Mouse (Mus musculus): ENCODE measurements around the gene Macf1. TPM values are rescaled to one million over a fixed set of nuclear protein-coding genes. Genes with fewer than 3 reads are reported as not detected.
"Not testable (repeated sequence)": the region's sequence is repeated elsewhere in the genome, so short reads cannot be mapped to it uniquely, and the experiment has no call there.

Macf1 gene
- total RNA-seq, 2 experiments from 2014 or later, result 48.4 to 66.4 TPM

GRCm38 (mm10) chr4:123465799-123466198, 218.4 kb downstream of the Macf1 start:
- no peak overlapping the region for H3K4me3 ChIP-seq
- DNase-seq, result no peak
- H3K27ac ChIP-seq, result peak overlapping the region; percentile 24
- no peak for TF ChIP-seq CTCF (IDR thresholded peaks at IDR 0.05)
- intact Hi-C loops (cut with DNase I), result no loop called here

- DNase-seq, result peak; percentile 22
- Histone ChIP-seq H3K27ac (no peak overlapping the region), H3K4me3 (no peak overlapping the region)
- TF ChIP-seq CTCF (IDR thresholded peaks at IDR 0.05), result peak; percentile 50
- intact Hi-C loops (cut with DNase I), result no loop called here
Measured at GRCm38 (mm10) chr4:123460595-123461272, 223.4 kb downstream of the Macf1 start.

- TF ChIP-seq CTCF (IDR thresholded peaks at IDR 0.05), result no peak
- intact Hi-C loops (cut with DNase I), result loop anchor here (5.0 kb wide), 1 partner anchor 43 kb away; no protein-coding TSS in a partner anchor
- Histone ChIP-seq H3K4me3 (no peak overlapping the region), H3K27ac (0 out of 2 replicates have a peak overlapping the region, but pooled peaks have one; percentile 20)
- DNase-seq, result no peak
Measured at GRCm38 (mm10) chr4:123454871-123455640, 229.1 kb downstream of the Macf1 start.

DNA sequence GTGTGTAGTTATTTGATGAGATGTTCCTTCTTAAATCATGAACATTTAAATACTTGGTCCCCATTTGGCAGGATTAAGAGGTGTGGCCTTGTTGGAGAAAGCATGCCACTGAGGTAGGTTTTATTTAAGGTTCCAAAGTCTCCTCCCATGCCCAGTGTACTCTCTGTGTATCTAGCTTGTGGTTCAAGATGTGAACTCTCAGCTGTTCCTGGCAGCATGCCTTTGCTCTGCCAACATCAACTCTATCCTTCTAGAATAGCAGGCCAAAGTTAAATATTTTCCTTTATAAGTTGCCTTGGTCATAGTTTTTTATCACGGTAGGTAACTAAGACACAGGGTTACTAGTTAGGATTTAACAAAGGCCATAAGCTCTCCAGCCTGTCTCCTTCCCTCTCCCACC, 230.4 kb downstream of the Macf1 start:
- DNase-seq, result no peak
- Histone ChIP-seq H3K27ac (no peak overlapping the region), H3K4me3 (no peak overlapping the region)
- intact Hi-C loops (cut with DNase I), result no loop called here
- TF ChIP-seq CTCF (IDR thresholded peaks at IDR 0.05), result no peak

- Histone ChIP-seq H3K4me3 (no peak overlapping the region), H3K27ac (no peak overlapping the region)
- DNase-seq, result no peak
- TF ChIP-seq CTCF (IDR thresholded peaks at IDR 0.05), result no peak
- intact Hi-C loops (cut with DNase I), result no loop called here
Measured at GRCm38 (mm10) chr4:123451991-123452390, 232.2 kb downstream of the Macf1 start.

DNA sequence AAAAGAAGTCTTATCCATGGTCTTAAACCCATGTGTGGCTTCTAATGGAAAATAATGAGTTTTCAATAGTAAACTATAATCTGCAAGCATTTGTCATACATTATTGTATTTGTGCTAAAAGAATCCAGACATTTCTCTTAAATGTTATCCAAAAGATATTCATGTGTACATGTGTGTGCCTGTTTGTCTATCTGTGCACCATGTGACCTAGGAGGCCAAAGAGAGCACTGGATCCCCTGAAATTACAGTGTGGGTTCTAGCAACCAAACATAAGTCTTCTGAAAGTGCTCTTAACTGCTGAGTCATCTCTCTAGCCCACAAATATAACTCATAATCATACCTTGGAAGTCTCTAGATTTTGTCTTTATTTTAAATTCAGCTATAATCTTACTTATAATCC, 234.9 kb downstream of the Macf1 start:
- H3K4me3 ChIP-seq, result no peak overlapping the region
- TF ChIP-seq CTCF (IDR thresholded peaks at IDR 0.05), result no peak
- intact Hi-C loops (cut with DNase I), result no loop called here
- DNase-seq, result no peak
- H3K27ac ChIP-seq, result peak overlapping the region; percentile 70; the same call in 1 of the 2 replicates

- intact Hi-C loops (cut with DNase I), result no loop called here
- TF ChIP-seq CTCF (IDR thresholded peaks at IDR 0.05), result no peak
- Histone ChIP-seq H3K4me3 (no peak overlapping the region), H3K27ac (peak overlapping the region; percentile 70)
- no peak for DNase-seq
Measured at GRCm38 (mm10) chr4:123448015-123448414, 236.1 kb downstream of the Macf1 start.

DNA sequence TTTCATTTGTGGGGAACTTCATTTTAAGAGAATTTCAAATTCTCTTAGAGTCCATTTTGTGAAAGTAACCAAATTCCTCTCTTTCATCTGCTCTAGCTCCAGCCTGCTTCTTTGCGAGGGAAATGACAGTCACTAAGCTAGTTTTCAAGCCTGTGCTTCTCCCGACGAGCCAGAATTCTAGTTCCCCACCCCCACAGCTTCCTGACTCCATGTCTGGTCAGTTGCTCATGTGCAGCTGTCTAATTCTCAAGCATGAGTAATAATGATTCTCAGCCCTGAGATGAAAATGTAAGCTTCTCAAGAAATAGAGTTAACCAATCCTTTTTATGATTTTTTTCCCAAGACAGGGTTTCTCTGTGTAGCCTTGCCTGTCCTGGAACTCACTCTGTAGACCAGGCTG, 236.9 kb downstream of the Macf1 start:
- intact Hi-C loops (cut with DNase I), result no loop called here
- TF ChIP-seq CTCF (IDR thresholded peaks at IDR 0.05), result no peak
- no peak for DNase-seq
- Histone ChIP-seq H3K4me3 (no peak overlapping the region), H3K27ac (peak overlapping the region; percentile 70)

- Histone ChIP-seq H3K27ac (peak overlapping the region; percentile 70), H3K4me3 (no peak overlapping the region)
- intact Hi-C loops (cut with DNase I), result no loop called here
- TF ChIP-seq CTCF (IDR thresholded peaks at IDR 0.05), result no peak
- no peak for DNase-seq
Measured at GRCm38 (mm10) chr4:123446754-123447153, 237.4 kb downstream of the Macf1 start.

DNA sequence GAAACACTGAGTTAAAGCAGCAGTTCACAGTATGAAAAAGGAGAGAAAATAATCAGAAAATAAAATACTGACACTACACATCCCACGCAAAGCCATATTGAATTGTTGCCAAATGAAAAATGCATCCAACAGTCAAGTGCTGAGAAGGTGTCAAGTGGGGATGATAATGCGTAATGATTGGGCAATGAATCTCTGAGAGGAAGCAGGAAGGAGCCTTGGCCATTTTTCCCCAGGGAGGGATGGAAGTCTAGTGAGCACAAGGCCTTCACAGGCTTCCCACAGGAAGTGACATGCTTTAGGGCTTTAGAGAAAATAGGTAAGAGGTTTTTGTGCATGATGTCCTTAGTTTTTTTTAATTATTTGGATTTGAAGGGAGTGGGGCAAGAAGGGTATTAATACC, 237.9 kb downstream of the Macf1 start:
- H3K27ac ChIP-seq; H3K4me3 ChIP-seq; intact Hi-C loops (cut with DNase I); DNase-seq: not testable (repeated sequence)

DNA sequence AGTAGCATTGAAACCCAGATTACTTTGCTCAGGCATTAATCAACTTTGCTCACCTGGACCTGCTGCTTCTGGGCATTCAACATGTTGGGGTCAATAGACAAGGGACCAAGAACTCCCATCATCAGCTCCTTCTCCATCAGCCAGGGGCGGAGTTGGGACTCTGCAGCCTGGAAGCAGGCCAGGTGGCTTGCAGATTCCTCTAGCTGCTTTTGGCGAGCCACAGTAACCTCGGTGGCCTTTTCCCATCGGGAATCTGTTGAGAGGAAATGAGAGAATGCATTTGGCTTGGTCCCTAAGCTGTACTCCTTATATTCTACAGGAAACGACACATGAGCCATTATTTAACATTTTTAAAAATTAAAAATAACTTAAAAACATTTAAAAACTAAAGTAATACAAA, 245.7 kb downstream of the Macf1 start:
- peak; percentile 79 for DNase-seq
- intact Hi-C loops (cut with DNase I), result no loop called here

DNA sequence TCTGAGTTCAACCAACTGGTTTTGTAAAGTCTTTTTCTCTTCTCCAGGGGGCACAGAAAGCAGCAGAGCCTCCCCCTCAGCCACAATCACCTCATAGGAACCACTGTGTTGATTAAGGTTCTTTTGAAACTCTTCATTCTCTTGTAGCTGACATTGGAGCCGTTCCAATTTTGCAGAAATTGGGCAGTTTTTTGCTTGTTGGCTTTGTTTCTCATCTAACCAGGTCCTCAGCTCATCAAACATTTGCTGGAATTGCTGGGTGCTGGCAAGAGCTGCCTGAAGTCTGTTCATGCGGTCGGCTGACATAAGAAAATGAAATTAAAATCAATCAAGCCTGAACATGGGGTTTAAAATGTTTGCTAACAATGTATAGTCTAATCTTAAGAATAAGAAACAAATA, 251.0 kb downstream of the Macf1 start:
- intact Hi-C loops (cut with DNase I), result no loop called here
- no peak overlapping the region for H3K4me3 ChIP-seq

More for the DNA sequence above, 245.7 kb downstream of the Macf1 start:
- H3K4me3 ChIP-seq, result no peak overlapping the region
- H3K27ac ChIP-seq, result peak overlapping the region; percentile 78
- TF ChIP-seq CTCF (IDR thresholded peaks at IDR 0.05), result no peak; the same call in 1 of the 2 replicates

GRCm38 (mm10) chr4:123431936-123432335, 252.2 kb downstream of the Macf1 start:
- TF ChIP-seq CTCF (IDR thresholded peaks at IDR 0.05), result no peak
- Histone ChIP-seq H3K4me3 (no peak overlapping the region), H3K27ac (no peak overlapping the region)
- intact Hi-C loops (cut with DNase I), result no loop called here
- no peak for DNase-seq

More for the DNA sequence above, 251.0 kb downstream of the Macf1 start:
- no peak for DNase-seq
- TF ChIP-seq CTCF (IDR thresholded peaks at IDR 0.05), result no peak
- H3K27ac ChIP-seq, result no peak overlapping the region

All from gastrocnemius, adult 2 months (tissue).